Mouse (Mus musculus) liver, embryonic 16.5 days (tissue): ENCODE measurements around the gene Bik. TPM values are rescaled to one million over a fixed set of nuclear protein-coding genes. Genes with fewer than 3 reads are reported as not detected.

Experiments used
- ATAC-seq: fragments of 200-750 bp; cut with Nextera tagmentation; 2 replicates; pipeline ENCODE4 v1.8.0; 2017; ENCODE audit warnings: low read depth, mild to moderate bottlenecking, moderate number of reproducible peaks, moderate library complexity
- H3K27ac ChIP-seq: fragments of 300-500 bp; sonication (generic); 2 replicates; pipeline ENCODE4 v1.5.1; 2014; ENCODE audit warnings: mild to moderate bottlenecking, low read length
- H3K27me3 ChIP-seq: fragments of 300-500 bp; sonication (generic); 2 replicates; pipeline ENCODE4 v1.6.1; 2014; ENCODE audit warnings: low read depth, low read length, mixed read lengths; ENCODE audit not compliant: control insufficient read depth, insufficient read depth
- H3K36me3 ChIP-seq: fragments of 300-500 bp; sonication (generic); 2 replicates; pipeline ENCODE4 v1.6.1; 2014; ENCODE audit warnings: mild to moderate bottlenecking; ENCODE audit not compliant: control insufficient read depth, insufficient read depth
- H3K4me1 ChIP-seq: fragments of 300-500 bp; sonication (generic); 2 replicates; pipeline ENCODE4 v1.6.1; 2014; ENCODE audit warnings: low read depth, low read length, mixed read lengths; ENCODE audit not compliant: control insufficient read depth
- H3K4me2 ChIP-seq: fragments of 300-500 bp; sonication (generic); 2 replicates; pipeline ENCODE4 v1.6.1; 2014; ENCODE audit warnings: low read depth, low read length, mixed read lengths
- H3K4me3 ChIP-seq: fragments of 300-500 bp; sonication (generic); 2 replicates; pipeline ENCODE4 v1.5.1; 2014; ENCODE audit warnings: low read depth, mild to moderate bottlenecking, low read length
- H3K9ac ChIP-seq: fragments of 300-500 bp; sonication (generic); 2 replicates; pipeline ENCODE4 v1.6.1; 2014; ENCODE audit warnings: low read depth, low read length
- H3K9me3 ChIP-seq: fragments of 300-500 bp; sonication (generic); replicated peaks from 2 replicates; pipeline ENCODE4 v1.6.1; 2016; ENCODE audit warnings: low read length; ENCODE audit not compliant: control insufficient read depth
- WGBS: fragments of 180-500 bp; shearing (Covaris S2); extraction: QIAGEN DNeasy Blood & Tissue Kit; methylation state at CpG from one replicate; pipeline ENCODE4 v1.1.7; 2014; ENCODE audit not compliant: insufficient replicate concordance; 5-methylcytosine and 5-hydroxymethylcytosine counted together
- polyA plus RNA-seq: library from polyadenylated mRNA; unstranded; fragments of >200 nt; fragmentation: Nextera tagmentation; extraction: Ambion mirVana; gene quantifications from 2 replicates; pipeline ENCODE4 v1.2.1, GENCODE M21; 2015

The Bik gene
- polyA plus RNA-seq, 1 experiment from 2014 or later = 1.8 TPM

DNA sequence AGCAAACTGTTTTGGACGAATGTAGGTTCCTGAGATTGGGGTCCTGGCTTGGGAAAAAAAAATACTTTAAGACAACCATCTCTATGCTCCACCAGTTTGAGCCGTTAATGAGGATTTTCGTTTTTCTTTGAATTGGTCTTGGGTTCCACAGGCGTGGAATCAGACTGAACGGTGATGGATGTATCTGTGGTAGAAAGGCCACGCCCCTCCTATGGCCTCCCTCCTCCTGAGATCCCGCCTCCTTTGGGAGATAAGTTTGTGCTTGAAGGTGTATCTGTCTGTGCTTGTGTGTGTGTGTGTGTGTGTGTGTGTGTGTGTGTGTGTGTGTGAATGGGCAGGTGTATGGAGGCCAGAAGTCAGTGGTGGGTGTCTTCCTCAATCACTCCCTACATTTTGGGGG, 5.9 kb downstream of the Bik start:
- ATAC-seq = no peak
- Histone ChIP-seq H3K27ac (no peak overlapping the region), H3K4me2 (no peak overlapping the region), H3K9ac (no peak overlapping the region), H3K27me3 (peaks cover 34% of the 10 kb centered on the region), H3K4me3 (no peak overlapping the region), H3K4me1 (peaks cover 4% of the 10 kb centered on the region), H3K9me3 (no peaks in the 10 kb centered on the region), H3K36me3 (no peaks in the 10 kb centered on the region)
- 57% methylated on average over 7 of the region's 7 CpGs for WGBS

- H3K27ac ChIP-seq = no peak overlapping the region
Observed at GRCm38 (mm10) chr15:83534960-83535889, 8.6 kb downstream of the Bik start.

DNA sequence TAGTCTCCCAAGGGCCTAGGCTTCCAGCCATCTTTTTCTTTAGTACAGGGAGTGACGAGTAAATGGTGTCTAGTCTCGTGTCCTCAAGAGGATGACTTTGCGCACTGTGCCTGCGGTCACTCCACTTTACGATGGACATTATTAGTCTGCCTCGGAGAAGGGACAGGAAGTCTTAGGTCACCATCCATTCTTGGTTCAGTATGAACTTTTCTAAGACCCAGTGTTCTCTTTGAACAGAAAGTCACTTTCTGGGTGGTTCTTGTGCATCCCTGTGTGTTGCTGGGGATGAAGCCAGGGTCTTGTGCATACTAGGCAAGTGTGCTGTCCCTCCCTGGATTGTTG, 9.2 kb downstream of the Bik start:
- 67% methylated on average over 6 of the region's 6 CpGs for WGBS
- Histone ChIP-seq H3K27me3 (peaks cover 3% of the 10 kb centered on the region; the same call in 1 of the 2 replicates), H3K27ac (no peak overlapping the region), H3K4me3 (no peak overlapping the region), H3K36me3 (no peaks in the 10 kb centered on the region), H3K9me3 (no peaks in the 10 kb centered on the region), H3K9ac (no peak overlapping the region), H3K4me1 (no peaks in the 10 kb centered on the region), H3K4me2 (no peak overlapping the region)
- ATAC-seq = no peak

More at GRCm38 (mm10) chr15:83534960-83535889, 8.6 kb downstream of the Bik start:
- Histone ChIP-seq H3K4me1 (peaks cover 3% of the 10 kb centered on the region), H3K9ac (no peak overlapping the region), H3K36me3 (no peaks in the 10 kb centered on the region), H3K9me3 (no peaks in the 10 kb centered on the region), H3K27me3 (peaks cover 8% of the 10 kb centered on the region), H3K4me3 (no peak overlapping the region), H3K4me2 (no peak overlapping the region)
- no peak for ATAC-seq
- 50% methylated on average over 17 of the region's 17 CpGs for WGBS

GRCm38 (mm10) chr15:83538855-83539254, 12.2 kb downstream of the Bik start:
- Histone ChIP-seq H3K4me2 (no peak overlapping the region), H3K27ac (no peak overlapping the region), H3K9me3 (no peaks in the 10 kb centered on the region), H3K9ac (no peak overlapping the region), H3K4me1 (no peaks in the 10 kb centered on the region), H3K4me3 (no peak overlapping the region), H3K36me3 (no peaks in the 10 kb centered on the region), H3K27me3 (no peaks in the 10 kb centered on the region)
- ATAC-seq = no peak
- WGBS = 77% methylated on average over 2 of the region's 2 CpGs

GRCm38 (mm10) chr15:83539905-83540304, 13.2 kb downstream of the Bik start:
- Histone ChIP-seq H3K9ac (no peak overlapping the region), H3K4me1 (no peaks in the 10 kb centered on the region), H3K4me3 (no peak overlapping the region), H3K27me3 (no peaks in the 10 kb centered on the region), H3K9me3 (no peaks in the 10 kb centered on the region), H3K27ac (no peak overlapping the region), H3K36me3 (no peaks in the 10 kb centered on the region), H3K4me2 (no peak overlapping the region)
- ATAC-seq = 0 out of 2 replicates have a peak, but pooled peaks have one; percentile 19
- WGBS = 34% methylated on average over 4 of the region's 4 CpGs

GRCm38 (mm10) chr15:83541647-83542287, 15.1 kb downstream of the Bik start:
- no peaks in the 10 kb centered on the region for H3K4me1 ChIP-seq
- H3K4me3 ChIP-seq = no peak overlapping the region
- WGBS = 62% methylated on average over 9 of the region's 9 CpGs
- no peaks in the 10 kb centered on the region for H3K27me3 ChIP-seq
- no peak overlapping the region for H3K4me2 ChIP-seq
- H3K9me3 ChIP-seq = no peaks in the 10 kb centered on the region
- H3K9ac ChIP-seq = no peak overlapping the region
- peaks cover 2% of the 10 kb centered on the region; the same call in 1 of the 2 replicates for H3K36me3 ChIP-seq
- H3K27ac ChIP-seq = no peak overlapping the region
- ATAC-seq = no peak

GRCm38 (mm10) chr15:83546029-83546428, 19.4 kb downstream of the Bik start:
- WGBS = 75% methylated on average over 7 of the region's 7 CpGs
- Histone ChIP-seq H3K36me3 (peaks cover 10% of the 10 kb centered on the region), H3K4me2 (no peak overlapping the region), H3K27ac (no peak overlapping the region), H3K9ac (no peak overlapping the region), H3K9me3 (no peaks in the 10 kb centered on the region), H3K4me3 (no peak overlapping the region), H3K4me1 (no peaks in the 10 kb centered on the region), H3K27me3 (no peaks in the 10 kb centered on the region)
- no peak for ATAC-seq

DNA sequence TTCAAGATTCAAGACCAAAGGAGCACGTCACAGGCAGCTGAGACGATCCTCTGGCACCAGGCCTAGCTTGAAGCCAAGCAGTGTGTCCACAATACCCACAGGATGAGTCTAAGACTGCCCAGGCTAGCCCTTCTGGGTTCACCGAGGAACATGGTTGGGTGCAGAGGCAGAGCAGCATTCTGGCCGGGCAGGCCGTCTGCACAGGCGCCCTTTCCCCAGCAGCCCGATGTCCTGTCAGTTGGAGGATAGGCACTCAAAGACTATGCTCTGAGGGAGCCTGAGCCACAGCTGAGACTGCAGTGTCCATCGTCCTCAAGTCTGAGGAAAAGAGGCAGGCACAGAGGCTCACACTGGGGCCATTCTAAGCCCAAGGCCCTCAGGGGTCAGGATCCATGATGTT, 20.5 kb downstream of the Bik start:
- H3K36me3 ChIP-seq = peaks cover 10% of the 10 kb centered on the region
- H3K4me2 ChIP-seq = no peak overlapping the region
- no peak overlapping the region for H3K9ac ChIP-seq
- H3K9me3 ChIP-seq = no peaks in the 10 kb centered on the region
- no peak overlapping the region for H3K27ac ChIP-seq
- WGBS = 84% methylated on average over 8 of the region's 8 CpGs
- H3K4me1 ChIP-seq = no peaks in the 10 kb centered on the region
- H3K27me3 ChIP-seq = no peaks in the 10 kb centered on the region
- no peak overlapping the region for H3K4me3 ChIP-seq
- no peak for ATAC-seq

- Histone ChIP-seq H3K9me3 (no peaks in the 10 kb centered on the region), H3K27ac (no peak overlapping the region), H3K4me3 (no peak overlapping the region), H3K36me3 (peaks cover 10% of the 10 kb centered on the region), H3K9ac (no peak overlapping the region), H3K4me1 (peaks cover 5% of the 10 kb centered on the region), H3K27me3 (no peaks in the 10 kb centered on the region), H3K4me2 (no peak overlapping the region)
- WGBS = 79% methylated on average over 2 of the region's 2 CpGs
- no peak for ATAC-seq
Observed at GRCm38 (mm10) chr15:83550137-83550536, 23.5 kb downstream of the Bik start.
